Mouse (Mus musculus): ENCODE measurements around the gene 2510039O18Rik. TPM values are rescaled to one million over a fixed set of nuclear protein-coding genes. Genes with fewer than 3 reads are reported as not detected.

The 2510039O18Rik gene
- total RNA-seq, 2 experiments from 2014 or later = 17.7 to 19.3 TPM

GRCm38 (mm10) chr4:147978391-147978790, 37.7 kb downstream of the 2510039O18Rik start:
- no peak for ATAC-seq (replicated peaks; ENCODE audit: low FRiP score, poor library complexity, severe bottlenecking)

- ATAC-seq (replicated peaks; ENCODE audit: low FRiP score, poor library complexity, severe bottlenecking) = no peak
These were observed 38.8 kb downstream of the 2510039O18Rik start for GRCm38 (mm10) chr4:147979441-147979860.

- ATAC-seq (replicated peaks; ENCODE audit: low FRiP score, poor library complexity, severe bottlenecking) = no peak
These were observed 44.8 kb downstream of the 2510039O18Rik start, which contains the start of gene Nppb for GRCm38 (mm10) chr4:147985205-147986132. TSS of gene Nppb (plus strand) at chr4:147985788.

GRCm38 (mm10) chr4:147993571-147994095, 52.9 kb downstream of the 2510039O18Rik start:
- ATAC-seq (replicated peaks; ENCODE audit: low FRiP score, poor library complexity, severe bottlenecking) = no peak

- ATAC-seq (replicated peaks; ENCODE audit: low FRiP score, poor library complexity, severe bottlenecking) = no peak
These were observed 54.6 kb downstream of the 2510039O18Rik start for GRCm38 (mm10) chr4:147995311-147995710.

Other genes with a start within 250 kb of the 2510039O18Rik start
- not detected in 2 replicates for gene Zfp534, start 238.3 kb upstream of the 2510039O18Rik start, total RNA-seq (2015; ENCODE audit: low replicate concordance)
- not detected in 2 replicates for gene Zfp534, start 238.3 kb upstream of the 2510039O18Rik start, total RNA-seq (2017; ENCODE audit: low replicate concordance)
- gene Zfp984, start 131.1 kb upstream of the 2510039O18Rik start, total RNA-seq (2015; ENCODE audit: low replicate concordance) = 7.2 and 20.1 TPM in 2 replicates
- gene Zfp984, start 131.1 kb upstream of the 2510039O18Rik start, total RNA-seq (2017; ENCODE audit: low replicate concordance) = 6.8 and 12.9 TPM in 2 replicates
- gene Zfp933, start 92.5 kb upstream of the 2510039O18Rik start, total RNA-seq (2015; ENCODE audit: low replicate concordance) = 0.84 and 3.2 TPM in 2 replicates
- 0.98 and 3.0 TPM in 2 replicates for gene Zfp933, start 92.5 kb upstream of the 2510039O18Rik start, total RNA-seq (2017; ENCODE audit: low replicate concordance)
- 134 and 157 TPM in 2 replicates for gene Miip, start 72.1 kb upstream of the 2510039O18Rik start, total RNA-seq (2015; ENCODE audit: low replicate concordance)
- 131 and 165 TPM in 2 replicates for gene Miip, start 72.1 kb upstream of the 2510039O18Rik start, total RNA-seq (2017; ENCODE audit: low replicate concordance)
- gene Fv1, start 71.9 kb upstream of the 2510039O18Rik start, total RNA-seq (2015; ENCODE audit: low replicate concordance) = 16.8 and 35.3 TPM in 2 replicates
- 29.4 and 35.8 TPM in 2 replicates for gene Fv1, start 71.9 kb upstream of the 2510039O18Rik start, total RNA-seq (2017; ENCODE audit: low replicate concordance)
- 15.1 and 18.0 TPM in 2 replicates for gene Mfn2, start 36.2 kb upstream of the 2510039O18Rik start, total RNA-seq (2015; ENCODE audit: low replicate concordance)
- gene Mfn2, start 36.2 kb upstream of the 2510039O18Rik start, total RNA-seq (2017; ENCODE audit: low replicate concordance) = 6.8 and 17.8 TPM in 2 replicates
- gene Plod1, start 4.1 kb upstream of the 2510039O18Rik start, total RNA-seq (2015; ENCODE audit: low replicate concordance) = 3.6 and 5.9 TPM in 2 replicates
- gene Plod1, start 4.1 kb upstream of the 2510039O18Rik start, total RNA-seq (2017; ENCODE audit: low replicate concordance) = 4.8 and 5.5 TPM in 2 replicates
- not detected in 2 replicates for gene Nppb, start 44.9 kb downstream of the 2510039O18Rik start, total RNA-seq (2015; ENCODE audit: low replicate concordance)
- gene Nppb, start 44.9 kb downstream of the 2510039O18Rik start, total RNA-seq (2017; ENCODE audit: low replicate concordance) = not detected in 2 replicates
- gene Nppa, start 59.8 kb downstream of the 2510039O18Rik start, total RNA-seq (2015; ENCODE audit: low replicate concordance) = not detected in 2 replicates
- gene Nppa, start 59.8 kb downstream of the 2510039O18Rik start, total RNA-seq (2017; ENCODE audit: low replicate concordance) = not detected in 2 replicates
- 1.3 and 2.5 TPM in 2 replicates for gene Clcn6, start 97.9 kb downstream of the 2510039O18Rik start, total RNA-seq (2015; ENCODE audit: low replicate concordance)
- gene Clcn6, start 97.9 kb downstream of the 2510039O18Rik start, total RNA-seq (2017; ENCODE audit: low replicate concordance) = 1.7 and 2.7 TPM in 2 replicates
- gene Mthfr, start 98.2 kb downstream of the 2510039O18Rik start, total RNA-seq (2015; ENCODE audit: low replicate concordance) = 5.8 and 8.0 TPM in 2 replicates
- 2.0 and 7.1 TPM in 2 replicates for gene Mthfr, start 98.2 kb downstream of the 2510039O18Rik start, total RNA-seq (2017; ENCODE audit: low replicate concordance)
- gene Agtrap, start 147.1 kb downstream of the 2510039O18Rik start, total RNA-seq (2015; ENCODE audit: low replicate concordance) = 4.6 and 5.8 TPM in 2 replicates
- 3.6 and 4.1 TPM in 2 replicates for gene Agtrap, start 147.1 kb downstream of the 2510039O18Rik start, total RNA-seq (2017; ENCODE audit: low replicate concordance)
- gene Mad2l2, start 189.5 kb downstream of the 2510039O18Rik start, total RNA-seq (2015; ENCODE audit: low replicate concordance) = 11.5 and 20.5 TPM in 2 replicates
- gene Mad2l2, start 189.5 kb downstream of the 2510039O18Rik start, total RNA-seq (2017; ENCODE audit: low replicate concordance) = 0.30 and 5.5 TPM in 2 replicates
- gene Draxin, start 189.8 kb downstream of the 2510039O18Rik start, total RNA-seq (2015; ENCODE audit: low replicate concordance) = 0.42 TPM in 1 of 2 replicates, not detected in the other
- not detected in 2 replicates for gene Draxin, start 189.8 kb downstream of the 2510039O18Rik start, total RNA-seq (2017; ENCODE audit: low replicate concordance)
- gene Fbxo6, start 211.2 kb downstream of the 2510039O18Rik start, total RNA-seq (2015; ENCODE audit: low replicate concordance) = 3.2 TPM in 1 of 2 replicates, not detected in the other
- 2.1 TPM in 1 of 2 replicates, not detected in the other for gene Fbxo6, start 211.2 kb downstream of the 2510039O18Rik start, total RNA-seq (2017; ENCODE audit: low replicate concordance)
- gene Fbxo44, start 219.6 kb downstream of the 2510039O18Rik start, total RNA-seq (2015; ENCODE audit: low replicate concordance) = 1.1 TPM in 1 of 2 replicates, not detected in the other
- not detected in 2 replicates for gene Fbxo44, start 219.6 kb downstream of the 2510039O18Rik start, total RNA-seq (2017; ENCODE audit: low replicate concordance)
- not detected in 2 replicates for gene Fbxo2, start 219.7 kb downstream of the 2510039O18Rik start, total RNA-seq (2015; ENCODE audit: low replicate concordance)
- gene Fbxo2, start 219.7 kb downstream of the 2510039O18Rik start, total RNA-seq (2017; ENCODE audit: low replicate concordance) = not detected in 2 replicates

All from erythroid progenitor cell, adult 5-6 weeks (primary cell).